Mouse (Mus musculus) bone marrow, adult 2 months (tissue): ENCODE results near the gene Bpifb4.

Experiments used
- CTCF ChIP-seq: fragments of 200-500 bp; IDR thresholded peaks from 2 replicates; pipeline ENCODE4 v1.5.1; 2011; ENCODE audit warnings: low read length, control low read depth; ENCODE audit not compliant: control insufficient read depth, insufficient read depth
- POLR2A ChIP-seq: fragments of 200-500 bp; IDR thresholded peaks from 2 replicates; pipeline ENCODE4 v1.6.1; 2011; ENCODE audit warnings: low read depth, mild to moderate bottlenecking, control low read depth, low read length, borderline replicate concordance; ENCODE audit not compliant: control insufficient read depth

- no peak for TF ChIP-seq CTCF
- TF ChIP-seq POLR2A, result no peak
Observed at GRCm38 (mm10) chr2:153902726-153903125, 35.3 kb upstream of the Bpifb4 start.
